Mouse (Mus musculus): ENCODE measurements around the gene Skil.

DNA sequence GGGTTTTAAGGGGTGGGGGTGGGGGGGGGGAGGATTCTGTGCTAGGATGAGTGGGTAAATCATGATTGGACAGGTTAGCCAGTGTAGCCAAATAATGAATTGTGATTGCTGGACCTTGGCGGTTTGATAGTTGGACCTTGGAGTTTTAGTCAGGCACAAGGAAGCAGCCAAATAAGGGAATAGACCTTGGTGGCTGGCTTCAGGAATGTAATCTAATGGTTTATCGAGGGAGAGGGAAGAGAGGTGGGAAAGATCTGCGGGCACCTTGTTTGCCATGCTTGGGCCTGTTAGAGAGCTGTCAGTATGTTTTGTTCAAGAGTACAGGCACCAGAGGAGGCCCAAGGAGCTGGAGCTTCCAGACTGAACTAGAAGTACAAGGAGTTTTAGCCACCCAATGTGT lies 32.0 kb downstream of the Skil start:
- no peak for TF ChIP-seq CTCF (conservative IDR thresholded peaks at IDR 0.05; ENCODE audit: insufficient read depth, insufficient read length, low read depth, low read length)
- no peak for TF ChIP-seq POLR2A (IDR thresholded peaks at IDR 0.05; ENCODE audit: low read depth, low read length)
